Comparison of ENCODE assay signal across 23 mouse cellular contexts in the genomic region with DNA sequence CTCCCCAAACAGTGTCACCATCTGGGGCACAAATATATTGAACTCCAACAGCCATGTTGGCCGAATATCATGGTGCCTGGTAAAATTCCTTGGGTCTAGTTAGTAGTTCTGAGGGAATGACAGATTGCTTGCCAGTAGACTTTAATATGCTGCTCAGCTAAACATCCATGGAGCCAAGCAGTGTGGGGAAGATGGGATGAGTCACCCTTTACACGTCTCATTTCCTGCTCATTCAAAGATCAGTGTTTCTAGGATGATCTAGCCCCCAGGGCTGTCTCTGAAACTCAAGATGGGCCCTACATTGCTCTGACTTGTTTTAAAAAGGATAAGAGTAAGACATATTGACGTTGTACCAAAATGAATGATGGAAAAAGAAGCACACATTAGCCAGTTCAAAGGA. TPM values are rescaled to one million over a fixed set of nuclear protein-coding genes. Genes with fewer than 3 reads are reported as not detected.
DNase-seq lines count a peak whose midpoint lies in the region; ATAC-seq and TF ChIP-seq lines count a peak whose summit lies in the region.
"Had no signal": no experiment of that assay in that cellular context is flagged by ENCODE, and none has a peak within 500 bp of the region (broad histone marks: within the 10 kb centered on the region; RNA-seq: fewer than 3 reads in every experiment).

No protein-coding gene starts in this region.

- no peak for TF ChIP-seq CTCF in layer of hippocampus, adult 2 months (conservative IDR thresholded peaks at IDR 0.05)

- H3K4me1 ChIP-seq in embryonic facial prominence, embryonic 14.5 days (ENCODE audit: control insufficient read depth, insufficient read depth, low read length): peaks cover 4% of the 10 kb centered on the region; the same call in 1 of the 2 replicates
- no peaks in the 10 kb centered on the region for H3K4me1 ChIP-seq in embryonic facial prominence, embryonic 10.5 days
- 0 out of 2 replicates have a peak, but pooled peaks cover 3% of the 10 kb centered on the region for H3K4me1 ChIP-seq in neural tube, embryonic 15.5 days
- no peaks in the 10 kb centered on the region for H3K4me1 ChIP-seq in limb, embryonic 14.5 days (ENCODE audit: control insufficient read depth, insufficient read depth, low read length)
- H3K4me1 ChIP-seq: hindbrain, embryonic 15.5 days; midbrain, embryonic 15.5 days had no signal

- peak; percentile 59 for DNase-seq in embryonic facial prominence, embryonic 14.5 days (ENCODE audit: low spot score)
- no peak for DNase-seq in embryonic facial prominence, embryonic 10.5 days (ENCODE audit: low spot score)
- peak; percentile 5 for DNase-seq in neural tube, embryonic 10.5 days (ENCODE audit: extremely low spot score, low spot score)
- peak; percentile 60 for DNase-seq in NIH3T3 (ENCODE audit: low read depth)
- peak; percentile 10 for DNase-seq in limb, embryonic 14.5 days (ENCODE audit: low spot score)
- no peak for DNase-seq in layer of hippocampus, adult 2 months (ENCODE audit: low spot score in 2 of 2)
- no peak for DNase-seq in urinary bladder, postnatal 36 days (ENCODE audit: low spot score in 2 of 2)
- DNase-seq: adrenal gland, adult 8-10 months; cerebellum, adult 11-12 months; gastrocnemius, adult 2 months; heart, postnatal 14 days; lung, postnatal 10 days; thymus, postnatal 4 days had no signal

- ATAC-seq in embryonic facial prominence, embryonic 14.5 days (ENCODE audit: low read depth): peak; percentile 63; the same call in 1 of the 2 replicates
- no peak for ATAC-seq in neural tube, embryonic 15.5 days (ENCODE audit: low FRiP score)
- no peak for ATAC-seq in limb, embryonic 14.5 days (ENCODE audit: low FRiP score, low read depth)
- ATAC-seq: forebrain, embryonic 15.5 days; intestine, embryonic 16.5 days; midbrain, embryonic 15.5 days had no signal

- WGBS in embryonic facial prominence, embryonic 14.5 days: 43% methylated on average over 3 of the region's 3 CpGs
- WGBS in embryonic facial prominence, embryonic 10.5 days: 73% methylated on average over 3 of the region's 3 CpGs
- WGBS in neural tube, embryonic 15.5 days: 82% methylated on average over 3 of the region's 3 CpGs
- WGBS in limb, embryonic 14.5 days: 67% methylated on average over 3 of the region's 3 CpGs

- H3K36me3 ChIP-seq in embryonic facial prominence, embryonic 14.5 days (ENCODE audit: control insufficient read depth, insufficient read depth, low read length): no peaks in the 10 kb centered on the region
- H3K36me3 ChIP-seq in embryonic facial prominence, embryonic 10.5 days (replicated peaks): no peaks in the 10 kb centered on the region
- no peaks in the 10 kb centered on the region for H3K36me3 ChIP-seq in neural tube, embryonic 15.5 days
- no peaks in the 10 kb centered on the region for H3K36me3 ChIP-seq in limb, embryonic 14.5 days (ENCODE audit: control insufficient read depth, insufficient read depth, low read length)
- H3K36me3 ChIP-seq: forebrain, embryonic 15.5 days; heart, embryonic 12.5 days; hindbrain, embryonic 15.5 days; limb, embryonic 13.5 days; liver, embryonic 15.5 days; midbrain, embryonic 15.5 days had no signal

- H3K27ac ChIP-seq in embryonic facial prominence, embryonic 14.5 days (replicated peaks; ENCODE audit: low read depth, low read length): no peak overlapping the region
- H3K27ac ChIP-seq in embryonic facial prominence, embryonic 10.5 days (replicated peaks): no peak overlapping the region
- H3K27ac ChIP-seq in neural tube, embryonic 15.5 days (replicated peaks): no peak overlapping the region
- no peak overlapping the region for H3K27ac ChIP-seq in limb, embryonic 14.5 days (replicated peaks; ENCODE audit: low read depth, low read length)
- H3K27ac ChIP-seq in layer of hippocampus, adult 2 months: no peak overlapping the region
- H3K27ac ChIP-seq: forebrain, embryonic 15.5 days; gastrocnemius, adult 2 months; hindbrain, embryonic 15.5 days; limb, embryonic 13.5 days; liver, embryonic 15.5 days; midbrain, embryonic 15.5 days had no signal

- no peak overlapping the region for H3K4me2 ChIP-seq in embryonic facial prominence, embryonic 14.5 days (ENCODE audit: low read depth, low read length)
- no peak overlapping the region for H3K4me2 ChIP-seq in neural tube, embryonic 15.5 days
- H3K4me2 ChIP-seq in limb, embryonic 14.5 days (replicated peaks; ENCODE audit: low read depth, low read length, severe bottlenecking): no peak overlapping the region
- H3K4me2 ChIP-seq: forebrain, embryonic 15.5 days; heart, embryonic 12.5 days; hindbrain, embryonic 15.5 days; limb, embryonic 13.5 days; liver, embryonic 15.5 days; midbrain, embryonic 15.5 days had no signal

- H3K4me3 ChIP-seq in embryonic facial prominence, embryonic 14.5 days (ENCODE audit: low read depth, low read length): no peak overlapping the region
- H3K4me3 ChIP-seq in embryonic facial prominence, embryonic 10.5 days: no peak overlapping the region
- H3K4me3 ChIP-seq in neural tube, embryonic 15.5 days (replicated peaks): no peak overlapping the region
- H3K4me3 ChIP-seq in limb, embryonic 14.5 days (replicated peaks; ENCODE audit: low read length): no peak overlapping the region
- no peak overlapping the region for H3K4me3 ChIP-seq in layer of hippocampus, adult 2 months
- H3K4me3 ChIP-seq: forebrain, embryonic 15.5 days; gastrocnemius, adult 2 months; heart, embryonic 12.5 days; hindbrain, embryonic 15.5 days; limb, embryonic 13.5 days; liver, embryonic 15.5 days; megakaryocyte, embryonic 14.5 days; midbrain, embryonic 15.5 days; myocyte had no signal

- no peak for TF ChIP-seq POLR2A in limb, embryonic 14.5 days (IDR thresholded peaks at IDR 0.05; ENCODE audit: borderline replicate concordance, extremely low read depth, insufficient read depth, insufficient read length)

- no peaks in the 10 kb centered on the region for H3K9me3 ChIP-seq in embryonic facial prominence, embryonic 14.5 days (ENCODE audit: control insufficient read depth, low read length)
- no peaks in the 10 kb centered on the region for H3K9me3 ChIP-seq in embryonic facial prominence, embryonic 10.5 days
- H3K9me3 ChIP-seq in neural tube, embryonic 15.5 days (replicated peaks): no peaks in the 10 kb centered on the region
- H3K9me3 ChIP-seq in limb, embryonic 14.5 days (ENCODE audit: control insufficient read depth, low read length): no peaks in the 10 kb centered on the region
- H3K9me3 ChIP-seq: forebrain, embryonic 15.5 days; heart, embryonic 12.5 days; hindbrain, embryonic 15.5 days; limb, embryonic 13.5 days; liver, embryonic 15.5 days; megakaryocyte, embryonic 14.5 days; midbrain, embryonic 15.5 days had no signal

- H3K9ac ChIP-seq in embryonic facial prominence, embryonic 14.5 days (ENCODE audit: low read depth, low read length): no peak overlapping the region
- H3K9ac ChIP-seq in neural tube, embryonic 15.5 days (replicated peaks): no peak overlapping the region
- no peak overlapping the region for H3K9ac ChIP-seq in limb, embryonic 14.5 days (ENCODE audit: low read depth, low read length, severe bottlenecking)
- H3K9ac ChIP-seq: forebrain, embryonic 15.5 days; heart, embryonic 12.5 days; hindbrain, embryonic 15.5 days; limb, embryonic 13.5 days; liver, embryonic 15.5 days; midbrain, embryonic 15.5 days had no signal

- no peaks in the 10 kb centered on the region for H3K27me3 ChIP-seq in embryonic facial prominence, embryonic 14.5 days (replicated peaks; ENCODE audit: control insufficient read depth, insufficient read depth, low read length)
- no peaks in the 10 kb centered on the region for H3K27me3 ChIP-seq in embryonic facial prominence, embryonic 10.5 days (replicated peaks; ENCODE audit: low read depth, poor library complexity, severe bottlenecking)
- no peaks in the 10 kb centered on the region for H3K27me3 ChIP-seq in neural tube, embryonic 15.5 days (replicated peaks)
- no peaks in the 10 kb centered on the region for H3K27me3 ChIP-seq in limb, embryonic 14.5 days (ENCODE audit: control insufficient read depth, insufficient read depth, low read length)
- H3K27me3 ChIP-seq: forebrain, embryonic 15.5 days; heart, embryonic 12.5 days; hindbrain, embryonic 15.5 days; limb, embryonic 13.5 days; liver, embryonic 15.5 days; megakaryocyte, embryonic 14.5 days; midbrain, embryonic 15.5 days had no signal

RNA-seq across cellular contexts. Expression of a gene that starts 15.6 kb away (rescaled TPM):
- polyA plus RNA-seq in embryonic facial prominence, embryonic 14.5 days (2014; fragmentation: Nextera tagmentation; extraction: Ambion mirVana): 2.1 and 2.2 TPM in 2 replicates
- polyA plus RNA-seq in embryonic facial prominence, embryonic 10.5 days (2016; fragmentation: Nextera tagmentation; extraction: Ambion mirVana): 1.6 and 2.2 TPM in 2 replicates
- 2.8 and 5.5 TPM in 2 replicates for polyA plus RNA-seq in neural tube, embryonic 15.5 days (2015; fragmentation: Nextera tagmentation; extraction: Ambion mirVana)
- polyA plus RNA-seq in limb, embryonic 14.5 days (2012; rRNA removed): 5.6 and 6.5 TPM in 2 replicates
- polyA plus RNA-seq in limb, embryonic 14.5 days (2014; fragmentation: Nextera tagmentation; extraction: Ambion mirVana): 1.7 and 2.3 TPM in 2 replicates
- total RNA-seq in layer of hippocampus, adult 2 months (2021): 10 to 100 TPM in 1 of 2 experiments, 1 to 10 TPM in 1; 9.9 to 10.3 TPM

Comparison
In these comparisons a context has a peak if more than half of its experiments do, and no peak if none do; other contexts are left out.
1. DNase-seq: peak in embryonic facial prominence, embryonic 14.5 days (single experiment), neural tube, embryonic 10.5 days (single experiment), NIH3T3 (single experiment) and limb, embryonic 14.5 days (single experiment); none in embryonic facial prominence, embryonic 10.5 days (single experiment), layer of hippocampus, adult 2 months (0 of 2) and urinary bladder, postnatal 36 days (0 of 2).